Mouse (Mus musculus) liver, embryonic 11.5 days (tissue): ENCODE measurements around the gene Oat. TPM values are rescaled to one million over a fixed set of nuclear protein-coding genes. Genes with fewer than 3 reads are reported as not detected.

Source experiments
- ATAC-seq: fragments of 200-750 bp; cut with Nextera tagmentation; replicated peaks from 2 replicates; pipeline ENCODE4 v1.8.0; 2017; ENCODE audit warnings: moderate number of reproducible peaks, mild to moderate bottlenecking, moderate TSS enrichment, moderate library complexity; ENCODE audit not compliant: low FRiP score
- DNase-seq: peaks from one replicate; pipeline ENCODE4 v3.0.0-alpha.2; 2017; ENCODE audit warnings: low spot score
- H3K27ac ChIP-seq: fragments of 300-500 bp; sonication (generic); 2 replicates; pipeline ENCODE4 v1.5.1; 2014; ENCODE audit warnings: mild to moderate bottlenecking, low read depth, low read length, control low read depth
- H3K27me3 ChIP-seq: fragments of 300-500 bp; sonication (generic); replicated peaks from 2 replicates; pipeline ENCODE4 v1.6.1; 2014; ENCODE audit warnings: low read length, mixed read lengths; ENCODE audit not compliant: control insufficient read depth, insufficient read depth
- H3K36me3 ChIP-seq: fragments of 300-500 bp; sonication (generic); 2 replicates; pipeline ENCODE4 v1.6.1; 2014; ENCODE audit warnings: mild to moderate bottlenecking, low read length, moderate library complexity, mixed read lengths; ENCODE audit not compliant: control insufficient read depth, insufficient read depth
- H3K4me1 ChIP-seq: fragments of 300-500 bp; sonication (generic); replicated peaks from 2 replicates; pipeline ENCODE4 v1.6.1; 2014; ENCODE audit warnings: low read length, mixed read lengths; ENCODE audit not compliant: control insufficient read depth, insufficient read depth
- H3K4me2 ChIP-seq: fragments of 300-500 bp; sonication (generic); 2 replicates; pipeline ENCODE4 v1.6.1; 2014; ENCODE audit warnings: mild to moderate bottlenecking, control low read depth, moderate library complexity
- H3K4me3 ChIP-seq: fragments of 300-500 bp; sonication (generic); 2 replicates; pipeline ENCODE4 v1.5.1; 2014; ENCODE audit warnings: low read depth, low read length, control low read depth
- H3K9ac ChIP-seq: fragments of 300-500 bp; sonication (generic); 2 replicates; pipeline ENCODE4 v1.6.1; 2014; ENCODE audit warnings: low read depth, low read length, control low read depth
- H3K9me3 ChIP-seq: fragments of 300-500 bp; sonication (generic); 2 replicates; pipeline ENCODE4 v1.6.1; 2016; ENCODE audit warnings: low read length, inconsistent platforms, mixed read lengths; ENCODE audit not compliant: control insufficient read depth
- WGBS: fragments of 180-500 bp; shearing (Covaris S2); extraction: QIAGEN DNeasy Blood & Tissue Kit; methylation state at CpG from one replicate; pipeline ENCODE4 v1.1.7; 2014; 5-methylcytosine and 5-hydroxymethylcytosine counted together
- polyA plus RNA-seq: library from polyadenylated mRNA; unstranded; fragments of >200 nt; fragmentation: Nextera tagmentation; extraction: Ambion mirVana; gene quantifications from 2 replicates; pipeline ENCODE4 v1.2.1, GENCODE M21; 2014

Oat gene
- polyA plus RNA-seq, 1 experiment from 2014 or later, result 157 TPM

- Histone ChIP-seq H3K27ac (no peak overlapping the region), H3K4me2 (no peak overlapping the region), H3K9ac (no peak overlapping the region), H3K9me3 (no peaks in the 10 kb centered on the region), H3K27me3 (no peaks in the 10 kb centered on the region; the same call in 1 of the 2 replicates), H3K4me3 (no peak overlapping the region), H3K4me1 (no peaks in the 10 kb centered on the region), H3K36me3 (no peaks in the 10 kb centered on the region)
- ATAC-seq, result no peak
- DNase-seq, result no peak
- WGBS, result 86% methylated on average over 2 of the region's 2 CpGs
Observed at GRCm38 (mm10) chr7:132581441-132581840, 5.2 kb upstream of the Oat start.

DNA sequence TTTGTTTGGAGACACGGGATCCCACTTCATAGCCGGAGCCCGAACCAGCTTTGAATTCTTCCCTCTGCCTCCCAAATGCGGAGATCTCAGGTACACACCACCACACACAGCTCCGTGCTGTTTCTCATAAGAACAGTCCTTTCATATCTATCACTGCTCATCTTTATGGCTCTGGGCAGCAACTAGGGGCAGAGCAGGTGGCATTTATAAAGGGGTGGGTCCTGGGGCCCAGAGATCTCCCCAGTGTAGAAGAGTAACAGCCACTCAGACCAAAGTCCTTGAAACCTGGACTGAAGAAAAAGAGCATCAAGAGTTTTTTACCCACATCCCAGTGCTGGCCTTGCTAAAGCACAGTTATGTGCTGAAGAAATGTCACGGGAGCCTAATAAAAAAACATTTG lies 4.3 kb upstream of the Oat start:
- Histone ChIP-seq H3K4me3 (no peak overlapping the region), H3K9me3 (no peaks in the 10 kb centered on the region), H3K27me3 (no peaks in the 10 kb centered on the region; the same call in 1 of the 2 replicates), H3K4me2 (no peak overlapping the region), H3K36me3 (no peaks in the 10 kb centered on the region), H3K4me1 (no peaks in the 10 kb centered on the region), H3K9ac (no peak overlapping the region), H3K27ac (no peak overlapping the region)
- DNase-seq, result no peak
- no peak for ATAC-seq
- WGBS, result 60% methylated on average over 6 of the region's 6 CpGs

DNA sequence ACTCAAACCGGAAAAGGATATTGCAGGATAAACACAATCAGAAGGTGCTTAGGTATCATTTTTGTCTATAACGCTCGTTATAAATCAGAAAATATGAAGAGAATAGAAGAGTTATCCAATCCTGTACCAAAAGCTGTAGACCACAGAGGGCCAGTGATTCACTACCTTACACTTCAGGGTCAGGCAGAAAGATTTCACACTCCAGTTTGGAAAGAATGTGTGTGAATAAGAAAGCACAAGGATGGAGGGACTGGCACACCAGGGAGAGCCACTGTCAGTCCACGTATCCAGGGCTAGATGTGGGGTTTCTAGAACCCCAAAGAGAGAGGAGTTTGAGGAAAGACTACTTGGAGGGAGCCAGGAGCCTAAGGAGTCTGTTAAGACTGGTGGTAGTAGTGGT lies 693 bp upstream of the Oat start:
- peak overlapping the region; percentile 83; the same call in 1 of the 2 replicates for H3K9ac ChIP-seq
- peaks cover 10% of the 10 kb centered on the region for H3K4me1 ChIP-seq
- H3K36me3 ChIP-seq, result no peaks in the 10 kb centered on the region
- H3K27me3 ChIP-seq, result no peaks in the 10 kb centered on the region; the same call in 1 of the 2 replicates
- H3K27ac ChIP-seq, result no peak overlapping the region
- ATAC-seq (no peak), DNase-seq (no peak)
- 44% methylated on average over 4 of the region's 4 CpGs for WGBS
- no peak overlapping the region; the same call in 1 of the 2 replicates for H3K4me3 ChIP-seq
- H3K4me2 ChIP-seq, result peak overlapping the region; percentile 60
- no peaks in the 10 kb centered on the region for H3K9me3 ChIP-seq

- H3K4me1 ChIP-seq, result peaks cover 17% of the 10 kb centered on the region
Observed at GRCm38 (mm10) chr7:132575623-132576022, 575 bp downstream of the Oat start.

GRCm38 (mm10) chr7:132574646-132575045 lies 1.6 kb downstream of the Oat start:
- H3K9me3 ChIP-seq, result no peaks in the 10 kb centered on the region
- H3K36me3 ChIP-seq, result no peaks in the 10 kb centered on the region
- no peak overlapping the region for H3K4me3 ChIP-seq
- DNase-seq (no peak), ATAC-seq (no peak)
- H3K4me1 ChIP-seq, result peaks cover 27% of the 10 kb centered on the region
- peak overlapping the region; percentile 16 for H3K4me2 ChIP-seq
- no peaks in the 10 kb centered on the region for H3K27me3 ChIP-seq
- H3K27ac ChIP-seq, result no peak overlapping the region
- H3K9ac ChIP-seq, result no peak overlapping the region
- WGBS, result 70% methylated on average over 5 of the region's 5 CpGs

More at GRCm38 (mm10) chr7:132575623-132576022, 575 bp downstream of the Oat start:
- no peaks in the 10 kb centered on the region for H3K36me3 ChIP-seq
- peak overlapping the region; percentile 93 for H3K27ac ChIP-seq
- H3K9me3 ChIP-seq, result no peaks in the 10 kb centered on the region
- H3K4me2 ChIP-seq, result peak overlapping the region; percentile 60
- under 1% methylated on average over 13 of the region's 13 CpGs for WGBS
- H3K27me3 ChIP-seq, result no peaks in the 10 kb centered on the region; the same call in 1 of the 2 replicates
- H3K4me3 ChIP-seq, result peak overlapping the region; percentile 77
- peak overlapping the region; percentile 83 for H3K9ac ChIP-seq
- DNase-seq, result no peak
- ATAC-seq, result peak; percentile 86

DNA sequence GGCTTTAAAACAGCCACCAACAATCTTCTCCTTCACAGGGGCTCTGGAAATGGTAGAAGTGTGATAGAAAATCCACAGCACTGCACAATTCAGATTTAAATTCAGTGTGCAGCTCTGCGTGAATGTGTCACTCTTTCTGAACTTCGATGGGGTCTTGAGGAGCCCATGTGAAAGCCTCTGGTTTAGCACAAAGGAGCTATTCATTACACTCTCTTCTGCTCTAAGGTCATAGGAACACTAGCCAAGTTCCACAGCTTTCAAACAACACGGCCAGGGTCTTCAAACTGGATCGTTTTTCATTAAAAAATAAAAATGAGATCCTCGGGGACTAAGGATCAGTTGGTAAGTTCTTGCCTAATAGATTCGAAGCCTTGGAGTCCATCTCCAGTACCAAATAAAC lies 3.0 kb downstream of the Oat start:
- peak overlapping the region; percentile 11; the same call in 1 of the 2 replicates for H3K9ac ChIP-seq
- H3K4me3 ChIP-seq, result no peak overlapping the region
- H3K9me3 ChIP-seq, result no peaks in the 10 kb centered on the region
- WGBS, result 85% methylated on average over 6 of the region's 6 CpGs
- H3K4me1 ChIP-seq, result peaks cover 28% of the 10 kb centered on the region
- peak overlapping the region; percentile 38 for H3K4me2 ChIP-seq
- H3K27ac ChIP-seq, result 0 out of 2 replicates have a peak overlapping the region, but pooled peaks have one; percentile 1
- ATAC-seq (no peak), DNase-seq (no peak)
- no peaks in the 10 kb centered on the region for H3K27me3 ChIP-seq
- H3K36me3 ChIP-seq, result peaks cover 4% of the 10 kb centered on the region; the same call in 1 of the 2 replicates

- H3K9ac ChIP-seq, result no peak overlapping the region
- DNase-seq (no peak), ATAC-seq (no peak)
- no peak overlapping the region for H3K27ac ChIP-seq
- H3K27me3 ChIP-seq, result no peaks in the 10 kb centered on the region
- H3K9me3 ChIP-seq, result no peaks in the 10 kb centered on the region
- peak overlapping the region; percentile 38 for H3K4me2 ChIP-seq
- 61% methylated on average over 3 of the region's 3 CpGs for WGBS
- H3K36me3 ChIP-seq, result peaks cover 4% of the 10 kb centered on the region; the same call in 1 of the 2 replicates
- H3K4me1 ChIP-seq, result peaks cover 28% of the 10 kb centered on the region
- no peak overlapping the region for H3K4me3 ChIP-seq
Observed at GRCm38 (mm10) chr7:132572738-132573137, 3.5 kb downstream of the Oat start.

DNA sequence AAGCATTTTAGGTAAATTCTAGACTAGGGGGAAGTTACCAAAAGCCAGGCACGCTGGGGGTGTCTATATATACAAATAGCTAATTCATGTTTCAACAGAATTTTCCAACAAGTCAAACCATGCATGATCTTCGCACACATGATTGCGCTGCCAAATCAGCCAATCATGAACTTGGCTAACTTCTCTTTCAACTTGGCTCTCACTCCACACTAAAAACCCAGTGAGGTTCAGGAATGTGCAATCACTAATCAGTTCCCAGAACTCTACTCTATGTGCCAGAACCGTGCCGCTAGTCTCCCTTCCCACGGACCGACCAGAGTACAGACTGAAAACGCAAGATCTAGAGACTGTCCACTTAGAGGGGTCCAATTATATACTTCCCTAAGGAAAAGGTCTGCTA lies 4.7 kb downstream of the Oat start:
- H3K4me1 ChIP-seq, result peaks cover 28% of the 10 kb centered on the region
- no peak for ATAC-seq
- no peaks in the 10 kb centered on the region for H3K27me3 ChIP-seq
- no peak overlapping the region for H3K4me3 ChIP-seq
- no peak overlapping the region for H3K4me2 ChIP-seq
- 88% methylated on average over 8 of the region's 8 CpGs for WGBS
- H3K9ac ChIP-seq, result no peak overlapping the region
- H3K9me3 ChIP-seq, result no peaks in the 10 kb centered on the region
- no peak for DNase-seq
- peaks cover 9% of the 10 kb centered on the region for H3K36me3 ChIP-seq
- no peak overlapping the region for H3K27ac ChIP-seq

- Histone ChIP-seq H3K9me3 (no peaks in the 10 kb centered on the region), H3K4me2 (peak overlapping the region; percentile 26), H3K4me1 (peaks cover 25% of the 10 kb centered on the region), H3K27me3 (no peaks in the 10 kb centered on the region), H3K4me3 (no peak overlapping the region), H3K9ac (0 out of 2 replicates have a peak overlapping the region, but pooled peaks have one; percentile 12), H3K27ac (peak overlapping the region; percentile 55; the same call in 1 of the 2 replicates), H3K36me3 (peaks cover 12% of the 10 kb centered on the region)
- DNase-seq (no peak), ATAC-seq (peak; percentile 92)
- 60% methylated on average over 5 of the region's 5 CpGs for WGBS
Observed at GRCm38 (mm10) chr7:132570071-132570470, 6.1 kb downstream of the Oat start.
